Mouse (Mus musculus) cerebellum, adult 2 months (tissue): Measurements from ENCODE around the gene S100a7a. TPM values are rescaled to one million over a fixed set of nuclear protein-coding genes. Genes with fewer than 3 reads are reported as not detected.

Experiments
- DNase-seq, 2 experiments: peaks; one replicate each; pipeline ENCODE4 v3.0.0; 2021
- H3K27ac ChIP-seq: fragments of 200-500 bp; 2 replicates; pipeline ENCODE4 v1.5.1; 2012; ENCODE audit warnings: low read length, control low read depth, inconsistent platforms; ENCODE audit not compliant: insufficient read depth
- H3K27me3 ChIP-seq: fragments of 200-500 bp; 2 replicates; pipeline ENCODE4 v1.6.1; 2012; ENCODE audit warnings: inconsistent platforms, mild to moderate bottlenecking, low read length, moderate library complexity; ENCODE audit not compliant: control insufficient read depth, insufficient read depth
- H3K4me1 ChIP-seq: fragments of 200-500 bp; 2 replicates; pipeline ENCODE4 v1.6.1; 2011; ENCODE audit warnings: low read length; ENCODE audit not compliant: control insufficient read depth, insufficient read depth
- H3K4me3 ChIP-seq: fragments of 200-500 bp; replicated peaks from 2 replicates; pipeline ENCODE3; 2011; ENCODE audit warnings: mild to moderate bottlenecking, low read depth, low read length, control low read depth; ENCODE audit not compliant: insufficient read depth
- CTCF ChIP-seq: fragments of 200-500 bp; IDR thresholded peaks from 2 replicates; pipeline ENCODE4 v1.5.1; 2011; ENCODE audit warnings: low read depth, mild to moderate bottlenecking, control low read depth, low read length, moderate library complexity, borderline replicate concordance; ENCODE audit not compliant: insufficient read depth
- POLR2A ChIP-seq: fragments of 200-500 bp; IDR thresholded peaks from 2 replicates; pipeline ENCODE4 v1.6.1; 2011; ENCODE audit warnings: low read length, control low read depth, borderline replicate concordance; ENCODE audit not compliant: insufficient read depth
- WGBS: fragments of 180-500 bp; shearing (Covaris S2); methylation state at CpG from one replicate; pipeline ENCODE4 v1.1.7; 2018; 5-methylcytosine and 5-hydroxymethylcytosine counted together
- polyA plus RNA-seq: library from polyadenylated mRNA; depleted of rRNA; stranded (reverse); fragments of >200 nt; gene quantifications from 2 replicates; pipeline ENCODE4 v1.2.3, GENCODE M21; 2012

S100a7a gene
- polyA plus RNA-seq, 1 experiment = 0.31 TPM

DNA sequence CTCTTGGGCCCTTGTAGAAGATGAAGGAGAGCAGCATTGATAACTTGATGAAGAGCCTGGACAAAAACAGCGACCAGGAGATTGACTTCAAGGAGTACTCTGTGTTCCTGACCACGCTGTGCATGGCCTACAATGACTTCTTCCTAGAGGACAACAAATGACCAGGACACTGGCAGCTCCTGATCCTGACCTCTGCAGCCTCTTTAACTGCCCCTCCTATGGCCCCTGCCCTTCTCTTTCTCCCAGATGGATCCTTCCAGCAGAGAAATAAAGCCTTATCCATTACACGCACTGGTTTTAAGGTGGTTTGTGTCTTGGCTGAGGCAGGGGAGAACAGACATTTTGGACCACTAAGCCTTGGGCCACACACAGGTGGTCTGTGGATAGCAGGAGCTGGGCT lies 42.3 kb upstream of the S100a7a start:
- no peak overlapping the region for H3K27ac ChIP-seq
- DNase-seq = no peak
- 87% methylated on average over 3 of the region's 3 CpGs for WGBS
- no peak overlapping the region for H3K4me3 ChIP-seq
- TF ChIP-seq POLR2A (no peak), CTCF (no peak)
- peaks cover 5% of the 10 kb centered on the region for H3K4me1 ChIP-seq
- H3K27me3 ChIP-seq = 0 out of 2 replicates have a peak, but pooled peaks cover 2% of the 10 kb centered on the region

DNA sequence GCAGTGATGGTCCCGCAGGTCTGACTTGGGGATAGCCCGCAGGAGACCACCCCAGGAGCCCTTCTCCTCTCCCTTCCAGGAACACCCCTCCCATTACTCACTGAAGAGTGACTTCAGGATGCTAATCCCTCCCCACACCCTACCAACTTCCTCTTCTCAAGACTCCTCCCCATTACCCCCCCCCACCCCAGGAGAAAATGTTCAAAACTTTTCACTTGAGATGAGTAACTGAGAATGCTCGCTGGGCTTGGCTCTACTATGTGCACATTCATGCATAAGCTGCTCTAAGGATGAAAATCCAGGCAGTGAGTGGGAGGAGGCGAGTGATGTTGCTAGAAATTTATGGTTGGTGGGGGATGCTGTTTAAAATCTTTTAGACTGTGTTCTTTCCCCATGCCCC lies 41.8 kb upstream of the S100a7a start:
- WGBS = 74% methylated on average over 4 of the region's 4 CpGs
- TF ChIP-seq CTCF = no peak
- no peak for TF ChIP-seq POLR2A
- DNase-seq = no peak
- Histone ChIP-seq H3K4me1 (peaks cover 5% of the 10 kb centered on the region), H3K4me3 (no peak overlapping the region), H3K27ac (no peak overlapping the region), H3K27me3 (0 out of 2 replicates have a peak, but pooled peaks cover 2% of the 10 kb centered on the region)

- peak in 1 of 2 experiments; percentile 8 for DNase-seq
- Histone ChIP-seq H3K4me3 (peak within 1 kb of the TSS; percentile 26), H3K4me1 (peaks cover 5% of the 10 kb centered on the region), H3K27ac (no peak within 1 kb of the TSS), H3K27me3 (0 out of 2 replicates have a peak, but pooled peaks cover 2% of the 10 kb centered on the region)
- 1% methylated on average over 23 of the region's 23 CpGs for WGBS
- TF ChIP-seq CTCF = peak; percentile 63
- no peak for TF ChIP-seq POLR2A
Measured at GRCm38 (mm10) chr3:90612728-90613291, 41.0 kb upstream of the S100a7a start, which contains the start of gene S100a6. TSS of gene S100a6 (plus strand) at chr3:90612882.

- H3K27ac ChIP-seq = no peak overlapping the region
- 0 out of 2 replicates have a peak, but pooled peaks cover 2% of the 10 kb centered on the region for H3K27me3 ChIP-seq
- WGBS = 79% methylated on average over 7 of the region's 7 CpGs
- no peak overlapping the region for H3K4me3 ChIP-seq
- no peak for DNase-seq
- no peak for TF ChIP-seq CTCF
- TF ChIP-seq POLR2A = no peak
- H3K4me1 ChIP-seq = peaks cover 5% of the 10 kb centered on the region
Measured at GRCm38 (mm10) chr3:90613461-90614147, 40.2 kb upstream of the S100a7a start.

DNA sequence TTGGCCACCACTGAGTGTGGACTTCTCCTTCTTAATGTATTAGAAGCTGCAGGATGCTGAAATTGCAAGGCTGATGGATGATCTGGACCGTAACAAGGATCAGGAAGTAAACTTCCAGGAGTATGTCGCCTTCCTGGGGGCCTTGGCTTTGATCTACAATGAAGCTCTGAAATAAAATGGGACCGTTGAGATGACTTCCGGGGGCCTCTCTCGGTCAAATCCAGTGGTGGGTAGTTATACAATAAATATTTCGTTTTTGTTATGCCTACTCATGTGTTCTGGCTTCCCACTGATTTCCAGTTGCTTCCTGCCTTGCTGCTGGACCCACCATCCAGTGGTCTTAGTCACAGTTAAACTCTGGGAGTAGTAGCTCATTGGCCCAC lies 39.7 kb upstream of the S100a7a start:
- no peak for DNase-seq
- 88% methylated on average over 6 of the region's 6 CpGs for WGBS
- no peak for TF ChIP-seq CTCF
- TF ChIP-seq POLR2A = no peak

DNA sequence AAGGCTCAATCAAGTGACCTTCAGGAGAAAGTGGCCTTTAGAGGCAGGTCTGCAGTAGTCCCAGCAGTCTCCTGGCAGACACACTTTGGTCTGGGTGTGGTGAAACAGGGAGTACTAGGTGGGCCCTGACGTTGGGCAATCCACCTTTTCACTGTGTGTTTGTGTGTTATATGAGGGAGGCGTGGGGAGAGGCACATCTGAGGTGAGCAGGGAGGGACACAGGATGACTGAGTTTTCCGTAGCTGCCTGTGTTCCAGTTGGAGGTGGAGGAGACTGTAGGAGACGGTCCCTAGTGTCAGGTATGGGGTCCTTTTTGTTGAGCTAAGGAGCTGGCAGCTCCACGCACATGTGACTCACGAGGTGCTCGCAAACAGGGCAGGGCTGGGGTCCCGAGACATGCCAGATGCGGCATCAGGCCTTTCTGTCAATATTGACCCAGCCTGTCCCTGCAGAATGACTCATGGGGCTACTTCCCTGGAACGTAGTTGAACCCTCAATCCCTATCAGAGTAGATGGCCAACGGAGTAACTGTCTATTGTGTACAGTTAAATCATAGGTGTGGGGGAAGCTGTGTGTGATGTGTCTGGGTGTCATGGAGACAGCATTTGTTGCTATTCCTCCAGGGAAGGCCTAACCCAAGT lies 39.1 kb upstream of the S100a7a start:
- no peak for DNase-seq
- whole genome bisulfite sequencing = 84% methylated on average over 11 of the region's 11 CpGs
- H3K4me3 ChIP-seq = no peak overlapping the region

More for the DNA sequence above, 39.7 kb upstream of the S100a7a start:
- 0 out of 2 replicates have a peak, but pooled peaks cover 2% of the 10 kb centered on the region for H3K27me3 ChIP-seq
- peaks cover 5% of the 10 kb centered on the region for H3K4me1 ChIP-seq
- H3K27ac ChIP-seq = no peak overlapping the region
- H3K4me3 ChIP-seq = no peak overlapping the region

DNA sequence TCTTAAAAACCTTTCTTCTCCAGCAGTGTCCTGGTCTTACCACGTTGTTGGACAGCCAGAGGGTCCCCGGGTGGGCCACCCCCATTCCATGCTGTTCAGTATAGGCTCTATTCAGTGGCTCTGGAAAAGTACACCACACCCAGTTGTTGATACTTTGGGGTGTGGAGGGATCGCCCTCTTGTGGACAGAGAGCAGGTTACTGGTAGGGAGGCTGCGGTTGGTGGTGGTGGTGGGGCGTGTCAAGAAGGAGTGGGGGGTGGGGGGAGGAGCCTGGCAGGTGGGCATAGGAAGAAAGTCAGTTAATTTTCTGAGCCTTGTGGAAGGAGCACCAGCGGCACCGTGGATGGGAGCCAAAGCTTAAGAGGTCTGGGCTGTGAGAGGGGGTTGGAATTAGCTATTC lies 38.4 kb upstream of the S100a7a start:
- no peak overlapping the region for H3K4me3 ChIP-seq
- DNase-seq = peak; percentile 33 to 48
- H3K27me3 ChIP-seq = 0 out of 2 replicates have a peak, but pooled peaks cover 2% of the 10 kb centered on the region
- peaks cover 5% of the 10 kb centered on the region for H3K4me1 ChIP-seq
- TF ChIP-seq CTCF = peak; percentile 58; the same call in 1 of the 2 replicates
- TF ChIP-seq POLR2A = no peak
- 9% methylated on average over 7 of the region's 7 CpGs for WGBS
- H3K27ac ChIP-seq = no peak overlapping the region

More for the DNA sequence above, 39.1 kb upstream of the S100a7a start:
- Histone ChIP-seq H3K27me3 (0 out of 2 replicates have a peak, but pooled peaks cover 2% of the 10 kb centered on the region), H3K27ac (no peak overlapping the region), H3K4me1 (peaks cover 5% of the 10 kb centered on the region)
- TF ChIP-seq CTCF (no peak), POLR2A (no peak)
